Mouse (Mus musculus): ENCODE measurements around the gene Myocos.
A peak's percentile ranks its signal among the peaks of the same experiment; 100 is the strongest.
"Not testable (repeated sequence)": the region's sequence is repeated elsewhere in the genome, so short reads cannot be mapped to it uniquely, and the experiment has no call there.

The Myocos gene

GRCm38 (mm10) chr1:162658119-162658518 is at the start of gene Myocos:
TSS of gene Myocos (minus strand) at chr1:162658219.
- DNase-seq = no peak

DNA sequence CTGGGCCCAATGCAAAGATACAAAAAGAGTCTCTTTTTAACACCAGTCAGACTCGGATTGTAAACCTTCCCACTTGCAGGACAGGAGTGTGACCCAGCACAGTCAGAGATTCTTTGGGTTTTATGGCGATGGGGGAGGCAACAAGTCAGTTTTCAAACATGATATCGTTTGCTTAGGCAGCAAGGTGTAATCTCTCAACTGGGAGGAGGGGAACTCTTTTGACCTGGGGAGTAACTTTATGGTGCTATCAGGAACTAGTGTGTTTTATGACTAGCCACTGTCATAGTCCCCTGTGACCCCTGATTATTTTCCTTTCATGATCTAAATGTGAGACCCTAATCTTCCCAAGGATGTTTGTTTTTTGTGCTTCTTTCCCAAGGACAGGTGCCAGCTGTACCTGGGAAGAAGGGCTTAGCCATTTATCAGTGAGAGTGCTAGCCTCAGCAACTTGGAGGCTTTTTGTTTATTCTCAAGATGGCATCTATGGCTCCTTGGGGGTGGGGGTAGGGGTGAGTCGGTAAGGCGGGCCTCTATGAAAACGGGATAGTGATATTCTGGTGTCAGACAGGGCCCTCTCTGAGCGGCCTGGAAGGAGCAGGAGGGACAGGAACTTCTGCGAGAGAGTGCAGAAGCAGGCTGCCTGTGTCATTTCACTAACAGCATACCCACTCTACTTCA is 42.5 kb upstream of the Myocos start:
- no peak for DNase-seq

DNA sequence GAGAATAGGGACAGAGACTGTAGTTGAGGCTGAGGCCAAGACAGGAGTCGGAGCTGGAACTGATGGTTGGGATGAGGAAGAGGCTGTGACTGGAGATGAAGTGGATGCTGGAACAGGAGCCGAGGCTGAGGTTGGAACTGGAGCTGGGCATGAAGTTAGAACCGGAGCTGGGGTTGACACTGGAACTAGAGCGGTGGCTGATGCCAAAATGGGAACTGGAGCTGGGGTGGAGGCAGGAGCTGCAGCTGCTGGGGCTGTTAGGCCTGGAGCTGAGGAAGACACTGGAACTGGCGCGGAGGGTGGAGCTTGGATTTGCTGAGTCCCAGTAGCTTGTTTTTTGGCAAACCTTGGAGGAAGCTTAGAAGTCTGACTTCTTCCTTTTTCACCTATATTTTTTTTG is 39.8 kb upstream of the Myocos start:
- DNase-seq = no peak

DNA sequence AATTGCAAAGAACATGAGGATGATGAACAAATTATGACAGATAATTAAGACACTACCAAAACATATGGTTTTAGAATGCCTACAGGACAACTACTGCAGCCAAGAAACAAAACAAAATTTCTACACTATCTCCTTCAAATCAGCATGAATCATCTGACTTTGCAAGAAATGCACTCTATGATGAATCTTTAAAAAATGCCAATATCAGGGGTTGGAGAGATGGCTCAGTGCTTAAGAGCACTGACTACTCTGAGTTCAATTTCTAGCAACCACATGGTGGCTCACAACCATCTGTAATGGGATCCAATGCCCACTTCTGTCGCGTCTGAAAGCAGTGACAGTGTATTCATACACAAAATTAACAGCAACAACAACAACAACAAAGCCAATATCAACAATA is 35.7 kb upstream of the Myocos start:
- DNase-seq = no peak

DNA sequence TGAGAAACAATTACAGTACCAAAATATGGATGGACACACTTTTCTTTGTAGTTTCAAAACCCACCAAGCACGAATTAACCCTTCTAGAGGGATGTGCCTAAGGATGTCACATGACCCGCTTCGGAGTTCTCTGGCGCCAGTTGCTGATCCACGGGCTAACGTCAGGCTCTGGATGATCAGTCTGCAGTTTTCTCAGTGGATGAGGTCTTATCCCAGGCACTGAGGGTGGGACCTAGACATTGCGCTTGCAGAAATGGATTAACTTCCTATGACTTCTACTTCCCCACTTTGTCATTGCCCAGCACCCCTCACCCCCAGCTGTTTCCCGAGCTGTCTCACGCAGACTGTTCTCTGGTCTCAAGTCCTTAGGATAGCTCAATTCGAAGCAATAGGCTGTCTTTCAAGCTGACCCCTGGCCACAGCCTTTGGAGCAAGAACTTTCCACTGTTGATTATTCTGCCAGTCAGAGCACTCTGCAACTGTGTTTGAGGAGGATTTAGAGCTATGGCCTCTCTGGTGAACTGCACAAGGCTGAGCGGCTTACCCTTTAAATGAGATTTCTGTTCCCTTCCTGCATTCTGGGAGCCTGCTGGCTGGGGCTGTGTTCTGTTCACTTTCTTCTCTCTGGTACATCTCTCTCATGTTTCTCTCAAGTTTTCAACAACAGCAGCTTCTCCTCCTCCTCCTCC is 7.6 kb upstream of the Myocos start:
- DNase-seq = no peak

GRCm38 (mm10) chr1:162664826-162665475 is 6.9 kb upstream of the Myocos start:
- DNase-seq = peak; percentile 55

DNA sequence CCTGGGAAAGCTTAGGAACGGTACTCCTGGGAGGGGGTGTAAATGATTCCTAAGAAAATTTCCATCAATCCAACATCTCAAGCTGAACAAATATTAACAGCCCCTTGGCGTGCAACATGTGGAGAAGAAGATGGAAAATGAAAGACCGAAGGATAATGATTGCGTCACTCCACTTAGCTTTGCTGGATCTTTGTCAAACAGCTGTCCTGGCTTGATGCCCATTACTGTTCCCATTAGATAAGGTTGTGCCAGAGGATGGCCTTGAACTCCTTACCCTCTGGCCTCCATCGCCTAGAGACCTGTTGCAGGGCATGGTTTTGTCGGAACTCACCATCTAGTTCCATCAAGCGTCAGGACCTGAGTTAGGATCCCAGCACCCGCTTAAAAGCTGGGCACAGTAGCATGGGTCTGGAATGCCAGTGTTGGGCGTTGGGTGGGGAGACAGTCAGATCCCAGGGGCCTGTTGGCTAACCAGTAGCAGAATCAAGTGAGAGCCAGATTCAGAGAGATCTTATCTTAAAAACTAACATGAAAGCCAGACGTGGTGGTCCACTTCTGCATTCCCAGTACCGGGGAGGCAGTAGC is 2.3 kb upstream of the Myocos start:
- DNase-seq = no peak

DNA sequence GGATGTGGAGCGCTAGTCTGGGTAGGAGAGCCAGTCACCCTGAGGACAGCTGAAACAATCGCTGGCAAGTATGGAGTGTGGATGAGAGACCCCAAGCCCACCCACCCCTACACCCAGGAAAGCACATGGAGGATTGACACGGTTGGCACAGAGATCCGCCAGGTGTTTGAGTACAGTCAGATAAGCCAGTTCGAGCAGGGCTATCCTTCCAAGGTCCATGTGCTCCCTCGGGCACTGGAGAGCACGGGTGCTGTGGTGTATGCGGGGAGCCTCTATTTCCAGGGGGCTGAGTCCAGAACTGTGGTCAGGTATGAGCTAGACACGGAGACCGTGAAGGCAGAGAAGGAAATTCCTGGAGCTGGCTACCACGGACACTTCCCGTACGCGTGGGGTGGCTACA is 9.6 kb downstream of the Myocos start:
- no peak for DNase-seq

DNA sequence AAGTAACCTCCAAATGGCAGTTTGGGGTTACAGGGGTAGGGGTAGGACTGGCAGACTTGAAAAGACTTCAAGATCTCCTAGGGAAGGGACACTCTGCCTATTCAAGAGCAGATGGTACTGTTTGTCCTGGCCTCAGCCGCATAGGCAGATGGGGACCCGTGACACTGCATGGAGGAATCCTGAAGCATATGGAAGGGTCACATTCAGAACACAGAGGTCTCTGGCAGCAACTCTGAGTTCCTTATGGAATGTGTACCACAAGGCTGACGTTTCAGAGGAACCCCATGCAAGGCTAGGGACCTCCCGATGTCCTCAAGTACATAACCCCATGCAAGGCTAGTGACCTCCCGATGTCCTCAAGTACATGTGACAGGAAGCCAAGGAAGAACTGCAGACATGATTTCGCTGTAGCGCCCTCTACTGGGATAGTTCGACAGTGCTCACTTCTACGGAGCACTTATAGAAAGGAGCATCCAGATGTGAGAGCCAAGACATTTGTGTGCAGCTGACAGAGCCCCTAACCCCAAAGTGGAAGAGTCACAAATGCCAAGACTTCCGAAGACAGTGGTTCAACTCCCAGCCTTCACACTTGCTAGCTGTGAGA is 11.8 kb downstream of the Myocos start:
- DNase-seq = no peak

GRCm38 (mm10) chr1:162643752-162644151 is 14.3 kb downstream of the Myocos start:
- peak; percentile 31 for DNase-seq

DNA sequence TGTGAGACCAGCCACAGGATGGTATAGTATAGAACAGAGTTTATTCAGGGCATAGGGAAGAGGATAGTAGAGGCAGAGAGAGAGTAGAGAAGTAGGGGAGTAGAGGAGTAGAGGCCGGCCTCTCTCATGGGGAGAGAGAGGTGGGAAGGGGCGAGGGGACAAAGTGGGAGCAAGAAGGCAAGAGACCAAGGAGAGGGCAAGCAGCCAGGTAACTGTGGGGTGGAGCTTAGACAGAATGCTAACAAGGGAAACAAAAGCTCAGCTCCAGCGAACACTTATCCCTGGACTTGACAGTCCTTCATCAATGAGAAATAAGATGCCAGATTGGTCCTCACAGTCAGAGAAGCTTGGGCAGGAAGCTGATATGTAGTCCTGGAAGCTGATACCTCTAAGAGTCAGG is 15.4 kb downstream of the Myocos start:
- DNase-seq = no peak

DNA sequence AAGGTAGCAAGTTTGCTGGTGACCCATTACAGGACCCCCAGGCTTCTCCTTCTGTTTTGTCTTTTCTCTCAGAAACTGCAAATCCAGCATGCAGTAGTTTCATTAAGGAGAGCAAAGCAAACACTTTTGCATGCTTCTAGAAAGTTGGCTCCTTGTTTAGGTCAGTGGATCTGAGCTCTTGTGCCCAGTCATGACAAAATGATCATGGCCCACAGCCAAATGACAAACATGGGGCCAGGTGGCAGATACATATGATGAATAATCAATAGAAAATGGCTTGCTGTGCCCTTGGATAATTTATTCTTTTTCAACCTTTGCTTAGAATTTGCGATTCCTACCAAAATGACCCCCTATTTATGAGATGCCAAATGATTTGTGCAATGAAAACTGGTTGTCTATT is 18.2 kb downstream of the Myocos start:
- no peak for DNase-seq

DNA sequence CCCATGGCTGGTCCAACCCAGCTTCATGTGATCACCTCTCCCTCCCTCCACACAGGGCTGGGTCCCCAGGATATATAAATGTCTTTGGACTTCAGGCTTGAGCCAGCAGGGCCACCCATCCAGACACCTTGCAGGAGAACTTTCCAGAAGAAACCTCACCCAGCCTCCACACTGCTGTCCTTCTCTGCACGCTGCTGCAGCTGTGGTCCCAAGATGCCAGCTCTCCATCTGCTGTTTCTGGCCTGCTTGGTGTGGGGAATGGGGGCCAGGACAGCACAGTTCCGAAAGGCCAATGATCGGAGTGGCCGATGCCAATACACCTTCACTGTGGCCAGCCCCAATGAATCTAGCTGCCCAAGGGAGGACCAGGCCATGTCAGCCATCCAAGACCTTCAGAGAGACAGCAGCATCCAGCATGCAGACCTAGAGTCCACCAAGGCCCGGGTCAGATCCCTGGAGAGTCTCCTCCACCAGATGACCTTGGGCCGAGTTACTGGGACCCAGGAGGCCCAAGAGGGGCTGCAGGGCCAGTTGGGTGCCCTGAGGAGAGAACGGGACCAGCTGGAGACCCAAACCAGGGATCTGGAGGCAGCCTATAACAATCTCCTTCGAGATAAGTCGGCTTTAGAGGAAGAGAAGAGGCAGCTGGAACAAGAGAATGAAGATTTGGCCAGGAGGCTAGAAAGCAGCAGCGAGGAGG is 18.8 kb downstream of the Myocos start, which contains the start of gene Myoc:
Gene Myoc (plus strand): TSS at position 105 of the 700 bp plus-strand sequence.
- no peak for DNase-seq

DNA sequence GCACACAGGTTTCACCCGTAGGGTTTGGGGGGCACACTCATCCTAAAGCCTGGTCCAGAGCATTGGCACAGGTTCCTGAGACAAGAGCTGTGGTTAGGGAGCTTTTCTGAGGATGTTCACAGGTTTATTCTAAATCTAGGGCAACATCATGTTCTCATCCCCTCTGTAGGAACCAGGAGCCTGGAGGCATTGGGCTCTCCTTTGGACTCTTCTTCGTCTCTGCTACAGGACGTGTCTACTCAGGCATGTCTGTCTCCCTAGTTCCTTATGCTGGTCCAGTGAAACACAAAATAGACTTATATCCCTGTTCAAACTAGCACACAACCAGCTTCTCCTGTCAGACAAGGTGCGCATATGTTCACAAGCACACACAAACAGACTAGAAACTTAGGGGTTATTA is 19.5 kb downstream of the Myocos start:
- no peak for DNase-seq

DNA sequence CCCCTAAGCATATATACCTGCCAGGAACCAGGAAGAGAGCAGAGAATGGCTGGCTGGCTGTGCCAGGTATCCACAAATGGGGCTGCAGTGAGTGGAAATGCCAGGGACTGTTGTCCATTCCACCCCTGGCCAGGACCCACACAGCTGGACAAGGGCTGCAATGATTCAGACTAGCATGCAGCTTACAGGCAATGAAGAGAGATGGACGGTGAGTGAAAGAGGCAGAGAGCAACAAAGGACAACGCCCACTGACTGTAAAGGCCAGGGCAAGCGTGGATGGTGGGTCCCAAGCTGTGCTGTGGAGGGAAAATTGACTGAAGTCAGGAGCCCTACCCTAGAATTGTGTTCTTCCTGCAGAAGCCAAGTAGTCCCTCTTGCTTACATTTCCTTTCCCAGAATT is 21.5 kb downstream of the Myocos start:
- DNase-seq = no peak

DNA sequence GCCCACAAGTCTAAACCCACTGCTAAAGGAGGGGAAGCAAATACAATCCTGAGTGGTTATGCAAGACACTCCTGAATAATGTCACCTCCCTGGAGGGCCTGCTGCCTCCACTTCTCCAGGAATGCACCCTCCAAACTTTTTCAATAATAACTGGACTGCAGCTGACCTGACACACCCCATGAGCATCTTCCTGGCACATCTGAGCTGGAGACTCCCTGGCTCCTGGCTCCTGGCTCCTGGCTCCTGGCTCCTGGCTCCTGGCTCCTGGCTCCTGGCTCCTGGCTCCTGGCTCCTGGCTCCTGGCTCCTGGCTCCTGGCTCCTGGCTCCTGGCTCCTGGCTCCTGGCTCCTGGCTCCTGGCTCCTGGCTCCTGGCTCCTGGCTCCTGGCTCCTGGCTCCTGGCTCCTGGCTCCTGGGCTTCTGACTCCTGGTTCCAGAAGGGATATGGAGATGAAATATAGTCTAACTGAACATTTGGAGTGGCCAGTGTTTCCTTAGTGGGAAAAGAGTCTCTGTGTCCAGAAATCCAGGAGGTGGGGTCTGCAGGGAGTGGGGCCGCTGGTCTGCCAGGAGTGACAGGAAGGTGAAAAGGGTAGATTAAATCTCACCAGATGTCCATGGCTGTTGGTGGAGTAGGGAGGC is 22.6 kb downstream of the Myocos start:
- peak; percentile 11 for DNase-seq

DNA sequence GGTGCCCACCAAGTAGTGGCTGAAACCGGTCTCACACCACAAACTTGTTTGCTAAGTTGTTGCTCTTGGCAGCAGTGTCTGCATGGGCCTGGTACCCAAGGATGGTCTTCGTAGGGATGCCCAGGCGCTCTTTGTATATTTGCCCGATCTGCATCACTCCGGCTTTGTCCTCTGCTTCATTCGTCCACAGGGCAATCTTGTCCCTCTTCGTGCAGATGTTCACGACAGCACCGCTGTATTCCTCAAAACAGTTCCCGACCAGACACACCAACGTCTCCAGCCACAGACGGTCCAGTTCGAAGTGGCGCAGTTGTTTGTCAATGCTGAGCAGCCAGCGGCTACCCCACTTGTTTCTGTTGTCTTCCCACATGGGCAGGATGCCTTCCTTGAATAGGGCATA is 29.7 kb downstream of the Myocos start:
- not testable (repeated sequence) for DNase-seq

- peak; percentile 28 for DNase-seq
Observed at GRCm38 (mm10) chr1:162627821-162628220, 30.2 kb downstream of the Myocos start.

- no peak for DNase-seq
Observed at GRCm38 (mm10) chr1:162625229-162625628, 32.8 kb downstream of the Myocos start.

- no peak for DNase-seq
Observed at GRCm38 (mm10) chr1:162623895-162624294, 34.1 kb downstream of the Myocos start.

GRCm38 (mm10) chr1:162620487-162620886 is 37.5 kb downstream of the Myocos start:
- no peak for DNase-seq

GRCm38 (mm10) chr1:162615511-162615910 is 42.5 kb downstream of the Myocos start:
- DNase-seq = no peak
